Mouse (Mus musculus) liver, embryonic 11.5 days (tissue): ENCODE results near the gene Gm28038. TPM values are rescaled to one million over a fixed set of nuclear protein-coding genes. Genes with fewer than 3 reads are reported as not detected.

Experiments used
- ATAC-seq: fragments of 200-750 bp; cut with Nextera tagmentation; replicated peaks from 2 replicates; pipeline ENCODE4 v1.8.0; 2017; ENCODE audit warnings: moderate number of reproducible peaks, mild to moderate bottlenecking, moderate TSS enrichment, moderate library complexity; ENCODE audit not compliant: low FRiP score
- DNase-seq: peaks from one replicate; pipeline ENCODE4 v3.0.0-alpha.2; 2017; ENCODE audit warnings: low spot score
- H3K27ac ChIP-seq: fragments of 300-500 bp; sonication (generic); 2 replicates; pipeline ENCODE4 v1.5.1; 2014; ENCODE audit warnings: mild to moderate bottlenecking, low read depth, low read length, control low read depth
- H3K27me3 ChIP-seq: fragments of 300-500 bp; sonication (generic); replicated peaks from 2 replicates; pipeline ENCODE4 v1.6.1; 2014; ENCODE audit warnings: low read length, mixed read lengths; ENCODE audit not compliant: control insufficient read depth, insufficient read depth
- H3K36me3 ChIP-seq: fragments of 300-500 bp; sonication (generic); 2 replicates; pipeline ENCODE4 v1.6.1; 2014; ENCODE audit warnings: mild to moderate bottlenecking, low read length, moderate library complexity, mixed read lengths; ENCODE audit not compliant: control insufficient read depth, insufficient read depth
- H3K4me1 ChIP-seq: fragments of 300-500 bp; sonication (generic); replicated peaks from 2 replicates; pipeline ENCODE4 v1.6.1; 2014; ENCODE audit warnings: low read length, mixed read lengths; ENCODE audit not compliant: control insufficient read depth, insufficient read depth
- H3K4me2 ChIP-seq: fragments of 300-500 bp; sonication (generic); 2 replicates; pipeline ENCODE4 v1.6.1; 2014; ENCODE audit warnings: mild to moderate bottlenecking, control low read depth, moderate library complexity
- H3K4me3 ChIP-seq: fragments of 300-500 bp; sonication (generic); 2 replicates; pipeline ENCODE4 v1.5.1; 2014; ENCODE audit warnings: low read depth, low read length, control low read depth
- H3K9ac ChIP-seq: fragments of 300-500 bp; sonication (generic); 2 replicates; pipeline ENCODE4 v1.6.1; 2014; ENCODE audit warnings: low read depth, low read length, control low read depth
- H3K9me3 ChIP-seq: fragments of 300-500 bp; sonication (generic); 2 replicates; pipeline ENCODE4 v1.6.1; 2016; ENCODE audit warnings: low read length, inconsistent platforms, mixed read lengths; ENCODE audit not compliant: control insufficient read depth
- WGBS: fragments of 180-500 bp; shearing (Covaris S2); extraction: QIAGEN DNeasy Blood & Tissue Kit; methylation state at CpG from one replicate; pipeline ENCODE4 v1.1.7; 2014; 5-methylcytosine and 5-hydroxymethylcytosine counted together
- polyA plus RNA-seq: library from polyadenylated mRNA; unstranded; fragments of >200 nt; fragmentation: Nextera tagmentation; extraction: Ambion mirVana; gene quantifications from 2 replicates; pipeline ENCODE4 v1.2.1, GENCODE M21; 2014

Gm28038 gene
- polyA plus RNA-seq, 1 experiment from 2014 or later: not detected

DNA sequence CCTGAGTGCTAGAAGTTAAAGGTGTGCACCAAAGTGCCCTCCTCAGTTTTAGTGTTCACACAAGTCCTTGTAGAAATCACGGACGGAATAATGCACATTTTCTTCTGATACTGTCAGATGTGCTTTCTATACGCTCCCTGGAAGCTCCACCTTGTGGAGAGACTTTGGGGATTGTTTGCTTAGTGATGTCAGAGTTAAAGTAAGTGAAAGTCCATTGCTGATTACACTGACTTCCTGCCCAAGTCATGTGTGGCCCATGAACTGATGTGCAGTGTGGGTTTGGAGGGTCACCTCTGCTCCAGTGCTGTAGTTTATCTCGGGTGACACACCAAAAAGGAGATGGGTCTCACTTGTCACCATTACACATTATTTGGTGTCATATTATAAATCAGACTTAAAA, 38.4 kb downstream of the Gm28038 start:
- Histone ChIP-seq H3K36me3 (peaks cover 60% of the 10 kb centered on the region), H3K4me3 (no peak overlapping the region), H3K4me1 (no peaks in the 10 kb centered on the region), H3K27ac (no peak overlapping the region), H3K4me2 (no peak overlapping the region), H3K9ac (no peak overlapping the region), H3K9me3 (no peaks in the 10 kb centered on the region), H3K27me3 (no peaks in the 10 kb centered on the region)
- DNase-seq: no peak
- WGBS: 88% methylated on average over 4 of the region's 4 CpGs
- ATAC-seq: no peak

DNA sequence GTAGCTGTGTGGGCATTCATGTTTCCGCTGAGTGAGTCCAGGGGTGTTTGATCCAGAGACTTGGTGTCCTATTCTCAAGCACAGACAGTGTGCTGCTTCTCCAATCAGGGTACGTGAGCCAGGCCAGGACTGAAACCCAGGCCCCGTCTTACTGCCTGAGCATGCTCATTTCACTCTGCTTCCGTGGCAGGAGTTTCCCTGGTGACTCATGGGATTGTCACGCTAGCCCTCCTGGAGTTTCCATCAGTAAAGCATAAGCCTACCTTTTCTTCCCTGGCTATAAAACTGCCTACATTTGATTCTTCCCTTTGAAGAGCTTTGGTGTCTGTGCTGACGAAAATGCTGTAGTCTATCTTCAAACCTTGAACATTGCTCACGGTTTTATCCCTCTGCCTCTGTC, 42.3 kb downstream of the Gm28038 start:
- H3K4me2 ChIP-seq: no peak overlapping the region
- no peaks in the 10 kb centered on the region for H3K9me3 ChIP-seq
- 91% methylated on average over 7 of the region's 7 CpGs for WGBS
- H3K27me3 ChIP-seq: no peaks in the 10 kb centered on the region
- H3K9ac ChIP-seq: no peak overlapping the region
- no peaks in the 10 kb centered on the region for H3K4me1 ChIP-seq
- ATAC-seq (no peak), DNase-seq (no peak)
- H3K4me3 ChIP-seq: no peak overlapping the region
- peaks cover 58% of the 10 kb centered on the region for H3K36me3 ChIP-seq
- H3K27ac ChIP-seq: no peak overlapping the region

- DNase-seq (no peak), ATAC-seq (no peak)
- Histone ChIP-seq H3K27me3 (no peaks in the 10 kb centered on the region), H3K9ac (no peak overlapping the region), H3K9me3 (no peaks in the 10 kb centered on the region), H3K4me3 (no peak overlapping the region), H3K4me1 (no peaks in the 10 kb centered on the region), H3K4me2 (no peak overlapping the region), H3K36me3 (peaks cover 70% of the 10 kb centered on the region), H3K27ac (no peak overlapping the region)
- WGBS: 93% methylated on average over 5 of the region's 5 CpGs
Observed at GRCm38 (mm10) chr2:30325296-30325695, 44.5 kb downstream of the Gm28038 start.

- H3K27ac ChIP-seq: no peak overlapping the region
- H3K9me3 ChIP-seq: no peaks in the 10 kb centered on the region
- no peaks in the 10 kb centered on the region for H3K4me1 ChIP-seq
- WGBS: 93% methylated on average over 7 of the region's 7 CpGs
- H3K4me2 ChIP-seq: no peak overlapping the region
- no peak for DNase-seq
- H3K9ac ChIP-seq: no peak overlapping the region
- H3K27me3 ChIP-seq: no peaks in the 10 kb centered on the region
- H3K4me3 ChIP-seq: no peak overlapping the region
- H3K36me3 ChIP-seq: peaks cover 69% of the 10 kb centered on the region
- ATAC-seq: no peak
Observed at GRCm38 (mm10) chr2:30327276-30327675, 46.4 kb downstream of the Gm28038 start.

- DNase-seq: no peak
- ATAC-seq: no peak
- Histone ChIP-seq H3K27ac (no peak overlapping the region), H3K27me3 (no peaks in the 10 kb centered on the region), H3K4me1 (no peaks in the 10 kb centered on the region), H3K36me3 (peaks cover 62% of the 10 kb centered on the region), H3K4me3 (no peak overlapping the region), H3K4me2 (no peak overlapping the region), H3K9ac (no peak overlapping the region), H3K9me3 (no peaks in the 10 kb centered on the region)
- 87% methylated on average over 3 of the region's 3 CpGs for WGBS
Observed at GRCm38 (mm10) chr2:30328791-30329190, 47.9 kb downstream of the Gm28038 start.

GRCm38 (mm10) chr2:30335324-30335723, 54.5 kb downstream of the Gm28038 start:
- H3K9ac ChIP-seq: no peak overlapping the region
- H3K9me3 ChIP-seq: no peaks in the 10 kb centered on the region
- no peaks in the 10 kb centered on the region for H3K4me1 ChIP-seq
- H3K4me2 ChIP-seq: no peak overlapping the region
- WGBS: 96% methylated on average over 2 of the region's 2 CpGs
- H3K27me3 ChIP-seq: no peaks in the 10 kb centered on the region
- ATAC-seq: no peak
- H3K4me3 ChIP-seq: no peak overlapping the region
- H3K27ac ChIP-seq: no peak overlapping the region
- H3K36me3 ChIP-seq: peaks cover 58% of the 10 kb centered on the region
- DNase-seq: no peak

DNA sequence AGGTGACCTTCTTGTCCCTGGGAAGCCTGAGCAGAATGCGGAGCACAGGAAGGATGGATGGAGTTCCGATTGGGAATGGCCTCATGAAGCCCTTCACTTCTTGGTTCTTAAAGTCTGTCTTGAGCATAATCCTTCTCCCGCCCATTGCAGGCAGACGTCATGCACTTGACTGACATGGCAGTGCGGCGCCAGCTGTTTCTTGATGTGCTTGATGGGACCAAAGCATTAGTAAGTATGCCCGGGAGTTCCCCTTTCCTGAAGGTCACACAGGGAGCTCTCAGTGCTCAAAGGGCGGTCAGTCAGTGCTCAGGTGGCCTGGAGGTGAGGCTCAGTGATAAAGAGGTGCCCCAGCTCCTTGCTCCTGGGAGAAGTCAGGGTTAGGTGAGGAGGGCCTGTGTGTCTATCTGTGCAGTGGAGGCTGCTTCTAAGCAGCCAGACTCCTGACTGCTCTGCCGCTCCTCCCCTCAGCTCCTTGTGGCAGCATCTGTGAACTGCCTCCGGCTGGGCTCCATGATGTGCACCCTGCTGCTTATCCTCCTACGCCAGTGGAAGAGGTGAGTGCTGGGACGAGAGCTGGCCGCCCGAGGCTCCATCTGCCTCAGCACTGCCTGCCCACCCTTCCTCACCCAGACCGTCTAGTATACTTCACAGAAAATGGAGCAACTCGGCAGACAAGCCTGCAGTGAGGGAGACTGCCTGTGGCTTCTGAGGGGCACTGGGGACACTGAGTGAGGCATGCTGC, 55.5 kb downstream of the Gm28038 start:
- H3K27me3 ChIP-seq: no peaks in the 10 kb centered on the region
- 86% methylated on average over 16 of the region's 16 CpGs for WGBS
- DNase-seq (no peak), ATAC-seq (no peak)
- no peak overlapping the region for H3K27ac ChIP-seq
- peaks cover 59% of the 10 kb centered on the region for H3K36me3 ChIP-seq
- H3K4me1 ChIP-seq: no peaks in the 10 kb centered on the region
- H3K9me3 ChIP-seq: no peaks in the 10 kb centered on the region
- no peak overlapping the region for H3K4me2 ChIP-seq
- H3K9ac ChIP-seq: no peak overlapping the region
- H3K4me3 ChIP-seq: no peak overlapping the region

GRCm38 (mm10) chr2:30337179-30337578, 56.3 kb downstream of the Gm28038 start:
- WGBS: 85% methylated on average over 12 of the region's 12 CpGs
- H3K36me3 ChIP-seq: peaks cover 63% of the 10 kb centered on the region

GRCm38 (mm10) chr2:30342061-30342460, 61.2 kb downstream of the Gm28038 start:
- Histone ChIP-seq H3K4me3 (no peak overlapping the region), H3K27ac (no peak overlapping the region), H3K27me3 (no peaks in the 10 kb centered on the region), H3K4me2 (no peak overlapping the region), H3K4me1 (no peaks in the 10 kb centered on the region), H3K36me3 (peaks cover 58% of the 10 kb centered on the region), H3K9ac (no peak overlapping the region), H3K9me3 (no peaks in the 10 kb centered on the region)
- no peak for DNase-seq
- ATAC-seq: no peak
- 92% methylated on average over 3 of the region's 3 CpGs for WGBS

More at GRCm38 (mm10) chr2:30337179-30337578, 56.3 kb downstream of the Gm28038 start:
- Histone ChIP-seq H3K9ac (no peak overlapping the region), H3K4me3 (no peak overlapping the region), H3K4me1 (no peaks in the 10 kb centered on the region), H3K27ac (no peak overlapping the region), H3K27me3 (no peaks in the 10 kb centered on the region), H3K4me2 (no peak overlapping the region), H3K9me3 (no peaks in the 10 kb centered on the region)
- ATAC-seq: no peak
- DNase-seq: no peak
